Mouse (Mus musculus): Measurements from ENCODE around the gene Spag6l.
"Not testable (repeated sequence)": the region's sequence is repeated elsewhere in the genome, so short reads cannot be mapped to it uniquely, and the experiment has no call there.

GRCm38 (mm10) chr16:16856054-16856453 lies 26.8 kb upstream of the Spag6l start:
- TF ChIP-seq CTCF, POLR2A (IDR thresholded peaks at IDR 0.05; ENCODE audit: extremely low read depth, insufficient read depth, low read length): not testable (repeated sequence)

Data from cortical plate, adult 2 months (tissue).